Mouse (Mus musculus) kidney, adult 9 months (tissue): ENCODE measurements around the gene Gtf3c4.

Experiments used
- DNase-seq: peaks from one replicate; pipeline ENCODE4 v3.0.0; 2022

Gtf3c4 gene

DNA sequence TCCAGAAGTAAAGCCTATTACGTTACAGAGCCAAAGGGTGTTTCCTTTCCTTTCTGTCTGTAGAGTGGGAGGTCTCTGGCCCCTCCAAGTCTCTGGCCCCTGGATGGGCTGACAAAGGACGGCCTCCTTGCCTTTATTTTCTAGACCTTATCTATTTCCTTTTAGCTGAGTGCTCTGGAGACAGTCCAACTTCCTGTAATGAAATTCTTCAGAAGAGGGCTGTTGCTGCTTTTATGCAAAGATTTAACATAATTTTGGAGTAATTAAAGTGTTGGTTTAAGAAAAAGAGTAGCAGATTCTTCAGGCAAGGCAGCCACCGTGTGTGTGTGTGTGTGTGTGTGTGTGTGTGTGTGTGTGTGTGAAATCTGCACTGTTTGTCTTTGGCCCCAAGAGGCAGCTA, 41.8 kb downstream of the Gtf3c4 start:
- DNase-seq, result no peak

DNA sequence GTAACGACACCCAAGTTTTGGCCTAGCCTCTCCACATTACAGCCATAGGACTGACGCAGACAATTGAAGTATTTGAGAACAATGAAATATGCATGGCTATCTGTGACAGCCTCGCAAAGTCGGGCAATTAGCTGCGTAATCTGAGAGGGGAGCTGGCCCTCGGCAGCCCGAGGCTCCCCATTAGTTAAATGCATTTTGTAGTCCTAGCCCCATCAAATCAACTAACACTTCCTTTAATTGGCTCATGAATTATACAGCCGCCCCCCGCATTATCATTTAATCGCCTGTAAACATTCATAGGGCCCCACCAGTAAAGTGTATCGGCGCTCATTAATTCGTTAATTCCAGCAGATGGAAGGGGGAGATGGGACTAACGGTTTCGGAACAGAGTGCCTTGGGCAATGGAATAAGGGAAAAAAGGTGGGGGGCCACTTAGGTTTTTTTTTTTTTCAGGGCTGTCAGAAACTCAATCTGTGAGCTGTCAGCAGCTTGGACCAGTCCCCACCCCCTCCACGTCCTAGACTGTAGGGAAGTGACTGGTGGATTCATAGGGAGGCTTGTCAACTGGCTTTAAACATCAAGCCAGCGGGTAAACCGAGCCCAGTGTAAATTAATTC, 42.6 kb downstream of the Gtf3c4 start:
- DNase-seq, result no peak

DNA sequence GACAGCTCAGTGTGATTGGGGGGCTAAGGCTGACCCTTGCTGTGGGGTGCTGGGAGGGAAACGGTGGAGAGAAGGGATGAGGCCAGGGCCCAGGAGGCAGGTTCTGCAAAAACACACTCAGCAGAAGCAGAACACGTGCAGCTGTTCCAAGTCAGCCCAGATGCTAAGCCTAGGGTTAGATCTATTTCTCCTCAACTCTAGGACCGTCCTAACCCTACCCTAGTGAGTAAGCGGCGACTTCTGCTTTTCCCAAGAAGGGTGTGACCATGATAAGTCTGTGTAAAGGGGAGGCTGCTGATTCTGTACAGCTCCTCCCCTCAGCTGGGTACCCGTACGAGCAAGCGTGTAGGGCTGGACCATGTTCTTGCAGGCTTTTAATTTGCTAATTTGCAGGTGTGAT, 43.9 kb downstream of the Gtf3c4 start:
- DNase-seq, result no peak

DNA sequence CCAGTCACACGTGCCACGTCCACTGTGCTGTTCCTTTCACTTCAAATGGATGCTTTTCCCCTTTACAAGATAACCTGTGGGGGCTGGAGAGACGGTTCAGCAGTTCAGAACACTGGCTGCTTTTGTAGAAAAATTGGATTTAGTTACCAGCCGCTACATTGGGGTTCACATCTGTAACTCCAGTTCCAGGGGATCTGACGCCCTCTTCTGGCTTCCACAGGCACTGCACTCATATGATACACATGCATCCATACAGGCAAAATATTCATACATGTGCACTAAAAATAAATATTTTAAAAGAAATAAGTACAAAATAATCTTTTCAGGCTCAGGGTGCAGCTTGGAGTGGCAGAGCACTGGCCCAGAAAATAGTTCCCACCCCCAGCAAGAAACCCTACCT, 45.5 kb downstream of the Gtf3c4 start:
- DNase-seq, result no peak

DNA sequence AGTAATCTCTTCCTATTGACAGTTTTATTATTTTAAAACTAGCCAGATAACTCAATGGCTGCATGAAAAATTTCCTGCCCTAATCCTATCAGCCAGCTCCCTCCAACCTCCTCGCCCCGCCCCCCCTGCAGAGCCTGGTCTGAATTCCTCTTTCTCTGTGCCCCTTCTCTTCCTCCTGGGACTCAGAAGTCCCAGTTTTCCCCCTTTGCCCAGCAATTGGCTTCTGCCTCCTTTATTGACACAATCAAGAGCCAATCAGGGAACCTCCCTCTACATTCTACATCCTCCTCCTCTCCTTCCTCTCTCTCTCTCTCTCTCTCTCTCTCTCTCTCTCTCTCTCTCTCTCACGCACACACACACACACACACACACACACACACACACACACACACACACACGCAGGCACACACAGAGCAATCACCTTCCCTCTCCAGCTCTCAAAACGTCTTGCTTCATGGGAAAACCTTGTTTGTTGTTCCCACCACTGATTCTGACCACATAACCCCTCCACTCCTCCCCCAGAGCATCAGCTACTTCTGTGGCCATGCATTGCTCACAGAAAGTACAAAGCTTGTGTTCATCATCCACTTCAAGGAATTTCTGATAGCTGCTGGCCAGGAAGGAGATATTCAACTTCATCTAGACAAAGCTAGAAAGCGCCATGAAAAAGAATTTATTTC, 47.1 kb downstream of the Gtf3c4 start:
- peak; percentile 17 for DNase-seq

DNA sequence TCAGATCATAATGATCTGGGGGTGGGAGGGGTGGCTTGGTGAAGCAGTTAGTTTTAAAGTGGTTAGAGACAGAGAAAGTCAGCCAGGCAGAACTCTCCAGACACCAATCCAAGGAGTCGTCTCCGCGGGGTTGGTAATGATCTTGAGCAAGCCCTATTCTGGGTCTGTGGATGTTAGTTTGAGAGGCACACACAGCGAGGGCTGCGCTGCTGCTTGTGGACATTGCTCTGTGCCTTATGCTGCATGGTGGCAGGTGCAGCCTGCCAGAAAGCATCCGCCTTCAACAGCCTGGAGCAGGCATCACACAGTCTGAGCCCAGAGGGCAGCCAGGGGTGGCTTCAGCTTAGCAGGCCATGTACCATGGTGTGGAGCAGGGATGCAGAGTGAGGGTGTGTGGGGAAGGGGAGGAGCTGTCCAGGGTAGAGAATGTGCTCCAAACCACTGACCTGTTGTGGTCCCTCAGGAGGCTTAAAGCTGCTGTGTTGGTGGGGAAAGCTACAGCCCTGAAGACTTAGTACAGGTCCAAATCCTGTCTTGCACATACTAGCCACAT, 53.0 kb downstream of the Gtf3c4 start:
- no peak for DNase-seq

DNA sequence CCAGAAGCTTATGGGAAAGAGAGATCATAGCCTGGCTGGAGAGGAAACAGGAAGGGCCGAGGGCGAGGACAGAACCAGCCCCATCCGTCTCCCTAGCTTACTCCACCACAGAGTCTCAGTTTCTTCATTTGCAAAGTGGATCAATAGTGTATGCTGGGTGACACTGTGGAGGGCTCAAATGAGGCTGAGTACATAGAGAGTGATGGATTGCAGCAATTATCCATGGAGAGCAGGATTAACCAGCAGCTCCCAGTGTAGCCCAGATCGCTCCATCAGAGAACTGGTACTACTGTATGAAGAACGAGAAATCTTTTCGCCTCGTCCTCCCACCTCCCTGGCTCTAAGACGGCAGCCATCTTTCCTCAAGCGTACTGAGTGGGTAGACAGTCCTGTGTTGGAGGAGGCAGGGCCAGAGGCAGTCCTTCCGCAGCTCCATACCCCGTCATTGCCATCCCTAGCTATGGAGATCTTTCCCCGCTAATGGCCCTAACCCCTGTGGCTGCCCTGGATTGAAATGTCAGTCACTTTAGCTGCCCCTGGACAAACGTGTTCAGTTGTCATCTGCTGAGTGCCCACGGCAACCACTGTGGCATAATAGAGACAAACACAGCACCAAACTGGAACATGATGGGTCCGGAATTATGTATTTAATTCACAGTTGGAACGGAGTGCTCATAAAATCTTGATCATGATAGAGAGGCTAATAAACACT, 53.6 kb downstream of the Gtf3c4 start:
- DNase-seq, result no peak

DNA sequence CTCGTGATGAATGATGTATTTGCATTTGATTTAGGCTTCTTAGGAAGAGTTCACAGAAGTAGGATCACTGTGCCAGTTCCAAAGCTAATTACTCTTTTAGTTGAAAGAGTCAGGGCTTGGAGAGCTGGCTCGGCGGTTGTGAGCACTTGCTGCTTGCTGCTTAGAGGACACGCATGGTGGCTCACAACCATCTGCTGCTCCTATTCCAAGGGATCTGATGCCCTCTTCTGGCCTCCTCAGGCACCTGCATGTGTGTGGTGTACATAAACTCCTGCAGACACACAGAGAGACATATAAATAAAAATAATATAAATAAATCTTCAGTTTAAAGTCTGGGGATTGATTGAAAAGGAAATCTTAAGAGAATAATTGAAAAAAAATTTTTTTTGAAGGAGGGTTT, 58.9 kb downstream of the Gtf3c4 start:
- DNase-seq, result no peak

DNA sequence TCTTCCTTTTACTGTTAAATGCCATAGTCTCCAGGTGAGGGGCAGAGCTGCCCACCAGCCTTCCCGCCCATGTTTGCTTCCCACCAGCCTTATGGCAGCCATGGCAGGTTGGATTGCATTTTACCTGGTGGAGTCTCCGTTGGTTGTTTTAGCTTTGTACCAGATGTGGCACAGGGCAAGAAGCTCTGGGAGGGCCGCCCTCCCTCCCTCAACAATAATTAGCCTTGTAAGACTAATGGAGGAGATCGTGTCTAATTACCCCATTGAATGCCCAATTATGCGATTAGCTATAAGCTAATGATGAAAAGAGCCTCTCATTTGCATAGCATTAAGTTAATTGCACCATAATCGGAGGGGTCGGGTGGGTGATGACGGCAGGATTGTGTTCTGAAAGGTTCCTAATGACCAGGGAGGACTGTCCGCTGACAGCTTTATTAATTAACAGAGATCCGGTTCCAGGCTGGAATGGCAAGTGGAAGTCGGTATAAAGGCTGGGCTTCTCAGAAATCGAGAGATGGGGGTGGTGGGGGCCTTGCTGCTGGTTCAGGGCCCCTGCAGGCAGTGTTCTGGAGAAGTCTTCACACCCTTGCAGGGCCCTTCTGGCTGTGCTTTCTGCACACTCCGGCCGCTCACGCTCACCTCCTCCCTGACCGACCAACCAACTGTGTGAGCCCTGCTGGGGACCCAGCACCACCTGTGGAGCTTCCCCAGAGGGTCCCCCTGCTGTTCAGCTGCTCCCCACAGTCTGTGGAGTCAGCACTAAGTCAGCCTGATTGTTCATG, 60.0 kb downstream of the Gtf3c4 start:
- DNase-seq, result no peak

DNA sequence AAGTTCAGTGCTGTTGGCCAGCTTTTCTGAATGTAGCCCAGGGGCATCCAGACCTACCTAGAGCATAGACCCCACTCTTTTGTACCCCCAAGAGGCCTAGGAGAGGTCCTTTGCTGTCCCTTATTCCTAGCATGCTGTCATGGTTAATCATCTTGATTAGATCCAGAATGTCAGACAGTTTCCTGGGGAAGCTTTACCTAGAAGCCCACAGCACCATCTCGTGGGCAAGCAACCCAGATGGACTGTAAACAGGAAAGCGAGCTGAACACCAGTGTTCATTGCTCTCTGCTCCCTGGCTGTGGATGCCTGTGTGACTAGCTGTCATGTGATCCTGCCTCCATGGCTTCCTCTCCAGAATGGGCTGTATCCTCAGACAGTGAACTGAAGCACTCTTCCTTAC, 63.4 kb downstream of the Gtf3c4 start:
- DNase-seq, result no peak

DNA sequence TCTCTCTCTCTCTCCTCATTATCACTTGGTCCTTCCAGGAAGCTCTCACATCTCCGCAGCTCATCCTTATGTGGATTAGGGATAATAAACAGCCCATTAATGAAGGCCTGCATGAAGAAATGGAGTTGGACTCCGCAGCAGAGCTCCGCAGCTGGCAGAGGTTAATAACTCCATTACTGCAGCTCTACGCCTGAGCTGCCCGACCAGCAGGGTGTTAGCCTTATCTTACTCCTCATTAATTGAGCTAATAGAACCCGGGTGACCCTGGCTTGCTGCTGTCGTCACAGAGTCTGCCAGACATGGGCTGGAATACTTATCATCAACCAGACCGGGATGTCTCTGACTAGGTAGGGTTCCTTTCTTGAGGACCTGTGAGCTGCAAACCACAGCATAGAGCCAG, 66.1 kb downstream of the Gtf3c4 start:
- DNase-seq, result no peak
